Mouse (Mus musculus): ENCODE measurements around the gene Prkag1. TPM values are rescaled to one million over a fixed set of nuclear protein-coding genes. Genes with fewer than 3 reads are reported as not detected.

Gene Prkag1
- polyA plus RNA-seq, 1 experiment from 2014 or later = 113 TPM

DNA sequence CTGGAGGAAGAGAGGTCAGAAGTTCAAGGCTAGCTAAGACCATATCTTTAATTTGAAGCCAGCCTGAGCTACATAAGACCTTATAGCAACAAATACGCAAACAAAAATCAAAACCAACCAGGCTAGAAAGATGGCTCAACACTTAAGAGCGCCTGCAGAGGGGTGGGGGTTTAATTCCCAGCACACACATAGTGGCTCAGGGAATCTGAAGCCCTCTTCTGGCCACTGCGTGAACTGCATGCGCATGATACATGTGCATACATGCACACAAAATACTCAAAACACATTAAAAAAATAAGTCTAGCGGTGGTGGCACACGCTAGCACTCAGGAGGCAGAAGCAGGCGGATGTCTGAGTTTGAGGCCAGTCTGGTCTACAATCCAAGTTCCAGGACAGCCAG, 45.6 kb downstream of the Prkag1 start:
- no peak for ATAC-seq (ENCODE audit: borderline replicate concordance, extremely low read depth, low FRiP score, low TSS enrichment)
- Histone ChIP-seq H3K27me3 (peaks cover 69% of the 10 kb centered on the region), H3K4me3 (no peak overlapping the region), H3K4me1 (peaks cover 13% of the 10 kb centered on the region), H3K36me3 (no peaks in the 10 kb centered on the region), H3K4me2 (no peak overlapping the region), H3K9ac (no peak overlapping the region), H3K9me3 (0 out of 2 replicates have a peak, but pooled peaks cover 5% of the 10 kb centered on the region), H3K27ac (no peak overlapping the region)
- 33% methylated on average over 7 of the region's 7 CpGs for WGBS

DNA sequence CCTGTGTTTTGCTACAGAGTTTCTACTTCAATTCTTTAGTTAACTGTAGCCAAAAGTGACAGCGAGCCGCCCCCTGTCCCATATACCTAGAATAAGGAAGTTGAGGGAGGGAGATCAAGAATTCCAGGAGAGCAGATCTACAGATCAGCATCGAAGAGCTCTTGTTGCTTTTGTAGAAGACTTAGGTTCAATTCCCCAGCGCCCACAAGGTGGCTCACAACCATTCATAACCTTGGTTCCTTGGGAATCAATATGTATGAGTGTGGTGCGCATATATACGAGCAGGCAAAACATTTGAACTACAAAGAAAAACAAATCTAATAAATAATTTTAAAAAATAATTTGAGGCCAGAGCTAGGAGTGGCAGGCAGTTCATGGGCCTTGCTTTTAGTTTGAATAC, 50.2 kb downstream of the Prkag1 start:
- Histone ChIP-seq H3K4me2 (no peak overlapping the region), H3K4me3 (no peak overlapping the region), H3K27me3 (peaks cover 69% of the 10 kb centered on the region), H3K27ac (no peak overlapping the region), H3K36me3 (no peaks in the 10 kb centered on the region), H3K4me1 (peaks cover 23% of the 10 kb centered on the region), H3K9me3 (0 out of 2 replicates have a peak, but pooled peaks cover 5% of the 10 kb centered on the region), H3K9ac (no peak overlapping the region)
- ATAC-seq (ENCODE audit: borderline replicate concordance, extremely low read depth, low FRiP score, low TSS enrichment) = no peak
- WGBS = 32% methylated on average over 6 of the region's 6 CpGs

DNA sequence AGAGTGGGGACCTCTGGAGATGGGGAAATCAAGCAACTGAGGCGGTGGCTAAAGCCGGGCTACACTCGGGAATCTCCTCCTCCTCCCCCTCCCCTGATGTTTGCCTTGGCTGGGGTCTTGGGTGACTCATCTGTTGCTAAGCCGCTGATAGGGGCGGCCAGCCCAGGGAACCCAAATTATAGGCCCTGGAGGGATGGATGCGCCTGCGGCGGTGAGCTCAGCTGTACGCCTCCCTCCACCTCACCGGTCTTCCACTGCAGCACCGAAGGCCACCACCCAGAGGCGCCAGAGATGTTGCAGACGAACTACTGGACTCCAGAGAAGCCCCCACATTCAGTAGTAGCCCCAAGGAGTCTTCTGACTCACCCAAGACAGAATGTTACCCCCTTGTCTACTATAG, 50.7 kb downstream of the Prkag1 start:
- no peak for ATAC-seq (ENCODE audit: borderline replicate concordance, extremely low read depth, low FRiP score, low TSS enrichment)
- H3K27ac ChIP-seq = no peak overlapping the region
- H3K36me3 ChIP-seq = no peaks in the 10 kb centered on the region
- 0 out of 2 replicates have a peak, but pooled peaks cover under 1% of the 10 kb centered on the region for H3K9me3 ChIP-seq
- WGBS = 4% methylated on average over 13 of the region's 13 CpGs
- no peak overlapping the region for H3K4me3 ChIP-seq
- no peak overlapping the region for H3K9ac ChIP-seq
- H3K27me3 ChIP-seq = peaks cover 74% of the 10 kb centered on the region
- peaks cover 29% of the 10 kb centered on the region for H3K4me1 ChIP-seq
- no peak overlapping the region for H3K4me2 ChIP-seq

DNA sequence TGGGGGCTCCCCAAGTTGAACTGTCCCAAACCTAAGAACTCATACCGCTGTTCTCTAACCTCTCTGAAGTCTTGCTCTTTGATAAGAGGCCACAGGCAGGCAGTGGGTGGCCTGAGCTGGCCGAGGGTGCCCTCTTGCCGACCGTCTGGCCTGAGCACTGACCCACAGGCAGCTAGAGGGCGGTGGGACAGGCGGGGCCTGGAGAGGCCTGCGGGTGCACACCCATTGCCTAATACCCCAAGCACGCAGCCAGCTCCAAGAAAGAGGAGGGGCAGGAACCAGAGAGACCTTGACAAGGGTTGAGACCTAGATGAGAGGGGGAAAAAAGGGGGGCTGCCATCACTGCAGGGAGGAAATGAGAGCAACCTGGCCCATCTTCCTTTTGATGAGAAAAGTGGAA, 51.2 kb downstream of the Prkag1 start:
- no peaks in the 10 kb centered on the region for H3K9me3 ChIP-seq
- peaks cover 32% of the 10 kb centered on the region for H3K4me1 ChIP-seq
- ATAC-seq (ENCODE audit: borderline replicate concordance, extremely low read depth, low FRiP score, low TSS enrichment) = no peak
- no peak overlapping the region for H3K9ac ChIP-seq
- no peak overlapping the region for H3K27ac ChIP-seq
- peaks cover 79% of the 10 kb centered on the region for H3K27me3 ChIP-seq
- H3K4me2 ChIP-seq = no peak overlapping the region
- WGBS = 3% methylated on average over 8 of the region's 8 CpGs
- H3K4me3 ChIP-seq = no peak overlapping the region
- no peaks in the 10 kb centered on the region for H3K36me3 ChIP-seq

DNA sequence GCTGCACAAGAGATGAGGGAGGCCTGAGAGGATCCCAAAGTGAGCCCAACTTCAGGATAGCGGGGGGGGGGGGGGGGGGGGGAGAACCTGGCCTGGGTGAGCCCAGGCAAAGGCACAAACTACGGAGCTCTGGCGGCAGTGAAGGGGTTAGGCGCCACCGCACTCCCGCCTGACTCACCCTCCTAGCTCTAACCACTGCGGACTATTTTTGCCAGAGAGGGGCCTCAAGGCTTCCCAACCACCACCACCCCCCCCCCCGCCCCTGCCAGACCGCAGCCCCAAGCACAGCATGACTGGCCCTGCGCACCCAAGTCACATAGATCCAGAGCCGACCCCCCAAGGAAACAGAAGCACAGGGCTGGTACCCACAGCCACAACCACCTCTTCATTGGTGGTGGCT, 52.5 kb downstream of the Prkag1 start:
- no peak overlapping the region for H3K27ac ChIP-seq
- no peaks in the 10 kb centered on the region for H3K36me3 ChIP-seq
- H3K9ac ChIP-seq = no peak overlapping the region
- H3K4me3 ChIP-seq = no peak overlapping the region
- H3K4me2 ChIP-seq = no peak overlapping the region
- no peaks in the 10 kb centered on the region for H3K9me3 ChIP-seq
- ATAC-seq (ENCODE audit: borderline replicate concordance, extremely low read depth, low FRiP score, low TSS enrichment) = no peak
- H3K27me3 ChIP-seq = peaks cover 92% of the 10 kb centered on the region
- 3% methylated on average over 10 of the region's 11 CpGs for WGBS
- peaks cover 32% of the 10 kb centered on the region for H3K4me1 ChIP-seq

DNA sequence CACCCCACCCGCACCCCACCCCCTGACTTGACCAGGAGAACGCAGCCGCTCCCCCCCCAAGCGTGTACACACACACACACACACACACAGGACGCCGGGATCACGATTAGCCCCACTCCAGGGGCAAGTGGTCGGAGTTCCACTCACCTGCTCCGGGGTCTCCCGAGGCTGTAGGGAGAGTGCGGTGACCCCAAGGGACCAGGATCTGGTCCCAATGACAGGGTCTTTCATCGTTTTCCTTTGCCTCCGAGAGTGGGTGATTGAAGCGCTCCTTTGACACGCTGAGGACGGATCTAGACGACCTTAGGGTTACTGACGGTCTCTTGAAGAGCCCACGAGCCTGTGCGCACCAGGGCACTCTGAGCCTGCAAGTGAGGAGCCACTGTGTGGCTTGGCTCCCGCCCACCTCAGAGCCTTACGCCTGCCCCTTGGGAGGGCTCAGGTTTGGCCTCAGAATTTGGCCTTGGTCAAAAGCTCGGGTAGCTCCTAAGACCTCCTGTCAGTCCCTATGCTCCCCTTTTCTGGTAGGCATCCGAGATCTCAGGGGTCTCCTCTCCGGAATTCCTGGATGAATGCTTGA, 53.0 kb downstream of the Prkag1 start:
- Histone ChIP-seq H3K4me3 (peak overlapping the region; percentile 26), H3K9ac (no peak overlapping the region), H3K27me3 (peaks cover 97% of the 10 kb centered on the region), H3K4me2 (peak overlapping the region; percentile 46), H3K9me3 (no peaks in the 10 kb centered on the region), H3K36me3 (no peaks in the 10 kb centered on the region), H3K27ac (no peak overlapping the region), H3K4me1 (peaks cover 32% of the 10 kb centered on the region)
- ATAC-seq (ENCODE audit: borderline replicate concordance, extremely low read depth, low FRiP score, low TSS enrichment) = no peak
- 1% methylated on average over 25 of the region's 25 CpGs for WGBS

DNA sequence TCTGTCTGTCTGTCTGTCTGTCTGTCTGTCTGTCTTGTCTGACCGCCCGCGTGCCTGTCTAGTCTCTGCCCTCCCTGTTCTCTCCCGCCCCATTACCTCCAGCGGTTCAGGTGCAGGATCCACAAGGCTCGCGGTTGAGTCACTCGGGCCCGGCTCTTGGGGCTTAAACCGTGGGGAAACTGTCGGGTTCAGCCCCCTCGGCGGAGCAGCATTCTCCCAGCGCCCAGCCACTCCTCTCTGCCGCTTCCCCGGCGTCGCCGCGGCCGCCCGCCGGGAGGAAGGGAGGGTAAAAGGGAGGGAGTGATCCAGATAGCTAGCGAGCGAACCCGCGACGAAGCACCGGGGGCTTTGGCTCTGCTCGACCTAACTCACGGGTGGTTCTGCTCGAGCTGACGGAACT, 53.6 kb downstream of the Prkag1 start, which contains the start of gene Wnt10b:
TSS of gene Wnt10b (minus strand) at position 389 of the 400 bp plus-strand sequence.
- peaks cover 98% of the 10 kb centered on the region for H3K27me3 ChIP-seq
- under 1% methylated on average over 24 of the region's 33 CpGs for whole genome bisulfite sequencing
- no peaks in the 10 kb centered on the region for H3K36me3 ChIP-seq
- peaks cover 35% of the 10 kb centered on the region for H3K4me1 ChIP-seq
- peak within 1 kb of the TSS; percentile 46 for H3K4me2 ChIP-seq
- no peak within 1 kb of the TSS; the same call in 1 of the 2 replicates for H3K9ac ChIP-seq
- no peaks in the 10 kb centered on the region for H3K9me3 ChIP-seq
- H3K4me3 ChIP-seq = peak within 1 kb of the TSS; percentile 26
- ATAC-seq (ENCODE audit: borderline replicate concordance, extremely low read depth, low FRiP score, low TSS enrichment) = no peak
- no peak within 1 kb of the TSS for H3K27ac ChIP-seq

DNA sequence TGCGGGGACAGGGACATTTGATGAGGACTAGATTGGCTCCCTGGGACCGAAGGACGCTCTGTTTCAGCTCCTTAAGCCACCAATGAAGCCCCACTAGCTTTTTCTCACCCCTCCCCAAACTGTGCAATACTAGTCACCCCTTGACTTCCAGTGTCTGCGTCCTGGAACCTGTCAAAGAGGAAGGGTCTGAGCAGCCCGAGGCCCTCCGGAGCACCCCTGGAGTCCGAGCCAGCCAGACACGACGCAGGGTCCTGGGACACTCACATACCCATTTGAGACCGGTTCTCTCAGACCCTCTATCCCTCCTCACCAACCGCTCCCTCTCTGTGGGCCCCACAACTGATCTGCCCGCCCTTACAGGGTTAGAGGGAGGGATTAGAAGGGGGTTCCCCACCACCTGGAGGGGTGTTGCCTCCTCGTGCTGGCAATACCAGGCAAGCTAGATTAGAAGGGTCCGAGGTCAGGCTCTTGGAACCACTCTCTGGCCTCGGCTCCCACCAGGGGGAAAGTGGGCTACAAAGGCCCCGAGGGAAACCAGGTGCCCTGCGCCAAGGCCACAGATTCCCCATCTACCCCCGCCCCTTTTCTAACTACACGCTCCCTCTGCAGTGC, 54.2 kb downstream of the Prkag1 start:
- H3K9ac ChIP-seq = no peak overlapping the region
- no peaks in the 10 kb centered on the region for H3K9me3 ChIP-seq
- H3K4me3 ChIP-seq = 0 out of 2 replicates have a peak overlapping the region, but pooled peaks have one; percentile 26
- no peak for ATAC-seq (ENCODE audit: borderline replicate concordance, extremely low read depth, low FRiP score, low TSS enrichment)
- no peak overlapping the region for H3K27ac ChIP-seq
- H3K36me3 ChIP-seq = no peaks in the 10 kb centered on the region
- peaks cover 100% of the 10 kb centered on the region for H3K27me3 ChIP-seq
- H3K4me2 ChIP-seq = peak overlapping the region; percentile 53; the same call in 1 of the 2 replicates
- WGBS = 3% methylated on average over 19 of the region's 19 CpGs
- H3K4me1 ChIP-seq = peaks cover 42% of the 10 kb centered on the region

DNA sequence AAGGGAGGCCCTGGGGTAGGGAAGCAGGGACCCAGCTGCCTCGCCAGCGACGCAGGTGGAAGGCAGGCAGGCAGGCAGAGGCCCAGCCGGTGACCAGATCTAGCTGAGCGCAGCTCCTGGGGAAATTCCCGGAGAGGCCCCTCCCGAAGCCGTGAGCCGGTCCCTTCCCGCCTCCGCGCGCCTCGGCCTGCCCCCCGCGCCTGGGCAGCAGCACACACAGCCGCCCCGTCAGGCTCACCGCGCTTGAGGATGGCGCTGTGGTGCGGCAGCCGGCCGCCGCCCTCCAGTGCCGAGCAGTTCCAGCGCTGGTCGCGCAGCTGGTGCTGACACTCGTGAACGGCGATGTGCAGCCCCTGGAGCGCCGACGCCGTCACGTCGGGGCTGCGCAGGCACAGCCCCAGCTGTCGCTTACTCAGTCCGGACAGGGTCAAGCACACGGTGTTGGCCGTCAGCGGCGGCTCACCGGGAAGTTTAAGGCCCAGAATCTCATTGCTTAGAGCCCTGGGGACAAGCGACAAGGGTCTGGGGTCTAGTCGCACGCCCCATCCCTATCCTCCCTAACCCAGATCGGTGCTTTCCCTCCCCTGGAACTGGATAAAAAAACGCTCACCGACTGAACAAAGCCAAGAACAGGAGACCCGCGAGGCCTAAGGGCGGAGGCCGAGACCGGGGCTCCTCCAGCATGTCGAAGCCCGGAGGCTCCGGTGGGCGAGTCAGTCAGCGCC, 54.9 kb downstream of the Prkag1 start:
- peak overlapping the region; percentile 28 for H3K4me3 ChIP-seq
- peak; percentile 36; the same call in 1 of the 2 replicates for ATAC-seq (ENCODE audit: borderline replicate concordance, extremely low read depth, low FRiP score, low TSS enrichment)
- H3K27me3 ChIP-seq = peaks cover 100% of the 10 kb centered on the region
- peak overlapping the region; percentile 53 for H3K4me2 ChIP-seq
- H3K9me3 ChIP-seq = no peaks in the 10 kb centered on the region
- WGBS = 2% methylated on average over 52 of the region's 62 CpGs
- no peak overlapping the region for H3K9ac ChIP-seq
- peaks cover 45% of the 10 kb centered on the region for H3K4me1 ChIP-seq
- H3K27ac ChIP-seq = no peak overlapping the region
- H3K36me3 ChIP-seq = no peaks in the 10 kb centered on the region

DNA sequence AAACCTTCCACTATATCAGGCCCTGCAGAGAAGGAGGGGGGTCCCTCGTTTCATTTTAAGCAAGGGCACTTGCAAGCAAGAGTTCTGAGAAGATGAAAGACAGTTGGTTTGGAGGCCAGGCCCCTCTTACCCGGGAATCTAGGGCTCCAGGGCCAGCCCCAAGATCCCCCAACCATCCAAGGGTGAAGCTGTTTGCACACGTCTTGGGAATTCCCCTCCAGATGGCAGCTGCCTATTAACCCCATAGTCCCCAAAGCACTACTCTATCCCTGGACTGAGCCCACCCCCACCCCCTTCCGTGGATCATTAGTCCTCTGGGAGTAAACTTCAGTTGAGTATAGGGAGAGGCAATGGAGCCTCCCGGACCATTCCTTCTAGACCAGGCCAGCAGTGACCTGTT, 55.8 kb downstream of the Prkag1 start:
- H3K4me1 ChIP-seq = peaks cover 45% of the 10 kb centered on the region
- H3K9me3 ChIP-seq = no peaks in the 10 kb centered on the region
- peaks cover 100% of the 10 kb centered on the region for H3K27me3 ChIP-seq
- H3K9ac ChIP-seq = no peak overlapping the region
- H3K4me2 ChIP-seq = peak overlapping the region; percentile 53; the same call in 1 of the 2 replicates
- H3K27ac ChIP-seq = no peak overlapping the region
- no peaks in the 10 kb centered on the region for H3K36me3 ChIP-seq
- no peak overlapping the region for H3K4me3 ChIP-seq
- 6% methylated on average over 5 of the region's 5 CpGs for WGBS
- ATAC-seq (ENCODE audit: borderline replicate concordance, extremely low read depth, low FRiP score, low TSS enrichment) = no peak

DNA sequence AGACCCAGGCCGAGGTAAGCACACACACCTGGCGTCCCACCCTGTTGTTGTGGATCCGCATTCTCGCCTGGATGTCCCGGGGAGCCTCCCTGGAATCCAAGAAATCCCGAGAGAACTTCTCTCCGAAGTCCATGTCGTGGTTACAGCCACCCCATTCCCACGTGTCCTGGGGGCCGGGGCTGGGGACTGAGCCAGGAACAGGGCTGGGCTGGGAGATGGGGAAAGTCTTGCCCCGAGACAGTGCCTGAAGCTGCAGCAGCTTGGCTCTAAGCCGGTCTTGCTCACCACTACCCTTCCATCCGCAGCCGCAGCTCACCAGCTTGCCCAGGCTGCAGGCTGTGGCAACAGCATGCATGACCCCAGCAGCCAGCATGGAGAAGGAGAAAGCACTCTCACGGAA, 57.2 kb downstream of the Prkag1 start:
- Histone ChIP-seq H3K9ac (no peak overlapping the region), H3K36me3 (no peaks in the 10 kb centered on the region), H3K4me1 (peaks cover 45% of the 10 kb centered on the region), H3K4me3 (no peak overlapping the region), H3K4me2 (no peak overlapping the region), H3K9me3 (no peaks in the 10 kb centered on the region), H3K27me3 (peaks cover 99% of the 10 kb centered on the region), H3K27ac (no peak overlapping the region)
- 22% methylated on average over 15 of the region's 15 CpGs for WGBS
- no peak for ATAC-seq (ENCODE audit: borderline replicate concordance, extremely low read depth, low FRiP score, low TSS enrichment)

Data from lung, embryonic 15.5 days (tissue).